Mouse (Mus musculus) heart, postnatal 0 days (tissue): ENCODE measurements around the gene Fam83f.

Experiments used
- CTCF ChIP-seq: IDR thresholded peaks from 2 replicates; pipeline ENCODE4 v1.5.1; 2016; ENCODE audit warnings: antibody characterized with exemption, control low read depth, low read depth
- EP300 ChIP-seq: IDR thresholded peaks from 2 replicates; pipeline ENCODE4 v1.6.1; 2016; ENCODE audit warnings: antibody characterized with exemption, low read depth

DNA sequence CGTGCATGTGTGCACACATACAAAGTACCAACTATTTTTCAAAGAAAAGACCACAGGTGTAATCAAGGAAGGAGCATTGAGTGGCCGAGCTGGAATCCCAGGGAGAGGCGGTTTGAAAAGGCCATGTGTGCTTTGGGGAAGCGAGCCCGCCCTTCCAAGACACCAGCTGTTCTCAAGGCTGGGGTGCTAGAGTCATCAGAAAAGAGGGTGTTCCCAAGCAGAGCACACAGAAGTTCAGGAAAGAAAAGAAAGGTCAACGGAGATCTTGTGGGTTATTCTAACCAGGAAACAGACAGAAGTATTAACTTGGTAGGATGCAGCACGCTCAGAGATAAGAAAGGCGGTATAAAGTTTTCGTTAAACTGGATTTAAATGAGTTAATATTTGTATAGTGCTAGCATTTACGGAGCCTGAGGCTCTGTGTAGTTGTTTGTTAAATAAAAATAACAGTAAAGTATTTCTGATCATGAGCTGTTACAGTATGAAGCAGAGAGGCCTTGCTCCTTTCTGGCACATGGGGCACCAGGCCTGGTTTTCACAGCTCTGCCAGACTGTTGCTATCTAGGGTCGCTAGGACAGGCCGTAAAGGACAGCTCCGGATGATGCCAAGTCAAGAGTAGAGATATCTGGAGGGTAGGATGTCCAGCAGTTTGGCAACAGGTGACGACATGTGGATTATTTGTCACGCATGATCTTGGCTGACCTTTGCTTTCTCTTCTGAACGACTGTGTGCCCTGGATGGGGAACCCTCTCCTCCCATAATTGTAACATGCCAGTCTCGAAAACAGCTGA is 26.4 kb upstream of the Fam83f start:
- TF ChIP-seq EP300 (no peak), CTCF (no peak)
